Mouse (Mus musculus): ENCODE measurements around the gene Fbxw21. TPM values are rescaled to one million over a fixed set of nuclear protein-coding genes. Genes with fewer than 3 reads are reported as not detected.
"Not testable (repeated sequence)": the region's sequence is repeated elsewhere in the genome, so short reads cannot be mapped to it uniquely, and the experiment has no call there.

Fbxw21 gene
- total RNA-seq (2018; cell fraction: chromatin; rRNA removed): not detected
- total RNA-seq (2018; cell fraction: cytosol; rRNA removed): not detected
- not detected for total RNA-seq (2018; cell fraction: nucleus; rRNA removed)
- not detected in 3 replicates for polyA plus RNA-seq (2018)

DNA sequence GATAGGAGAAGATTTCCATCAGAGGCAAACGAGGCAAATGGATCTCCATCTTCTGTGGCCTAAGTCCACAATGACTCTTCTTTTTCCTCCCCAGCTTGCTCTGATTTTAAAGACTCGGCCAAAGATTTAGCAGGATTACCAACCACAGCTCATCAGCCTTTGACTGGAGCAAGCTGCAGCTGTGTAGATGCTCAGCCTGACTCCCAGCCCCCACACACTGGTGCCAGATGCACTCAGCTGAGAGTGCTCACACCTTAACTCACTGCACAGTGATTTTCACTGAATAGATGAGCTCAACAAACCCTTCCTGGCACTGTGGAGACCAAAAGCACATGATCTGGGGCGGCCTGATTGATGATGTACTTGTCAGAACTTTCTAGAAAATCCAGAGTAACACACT lies at the start of gene Fbxw21:
Gene Fbxw21, minus strand, starts transcription at position 101 of the 400 bp plus-strand sequence.
- no peak within 1 kb of the TSS for H3K4me3 ChIP-seq (ENCODE audit: inconsistent target)
- WGBS (ENCODE audit: missing documents): 84% methylated on average over 3 of the region's 3 CpGs
- H3K36me3 ChIP-seq (ENCODE audit: inconsistent target): no peaks in the 10 kb centered on the region
- no peak within 1 kb of the TSS for H3K27ac ChIP-seq
- H3K79me2 ChIP-seq (ENCODE audit: inconsistent target): no peaks in the 10 kb centered on the region

DNA sequence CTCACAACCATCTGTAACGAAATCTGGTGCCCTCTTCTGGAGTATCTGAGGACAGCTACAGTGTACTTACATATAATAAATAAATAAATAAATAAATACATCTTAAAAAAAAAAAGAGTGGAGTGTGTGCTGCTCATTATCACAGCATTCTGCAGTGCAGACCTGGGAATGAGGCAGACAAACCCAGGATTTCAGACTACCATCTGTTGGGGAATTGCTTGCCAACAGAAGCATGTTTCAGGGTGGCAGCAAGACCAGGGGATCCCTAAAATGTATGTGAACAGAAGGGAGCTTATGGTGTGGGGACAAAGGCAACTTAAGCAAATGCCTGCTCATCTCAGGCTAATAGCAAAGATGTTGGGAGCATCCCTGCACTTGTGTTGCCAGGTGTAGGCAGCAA lies 39.5 kb upstream of the Fbxw21 start:
- not testable (repeated sequence) for H3K4me3 ChIP-seq (ENCODE audit: inconsistent target); H3K27ac ChIP-seq; H3K79me2 ChIP-seq (ENCODE audit: inconsistent target); H3K36me3 ChIP-seq (ENCODE audit: inconsistent target)
- 50% methylated on average over 1 of the region's 1 CpGs for WGBS (ENCODE audit: missing documents)

DNA sequence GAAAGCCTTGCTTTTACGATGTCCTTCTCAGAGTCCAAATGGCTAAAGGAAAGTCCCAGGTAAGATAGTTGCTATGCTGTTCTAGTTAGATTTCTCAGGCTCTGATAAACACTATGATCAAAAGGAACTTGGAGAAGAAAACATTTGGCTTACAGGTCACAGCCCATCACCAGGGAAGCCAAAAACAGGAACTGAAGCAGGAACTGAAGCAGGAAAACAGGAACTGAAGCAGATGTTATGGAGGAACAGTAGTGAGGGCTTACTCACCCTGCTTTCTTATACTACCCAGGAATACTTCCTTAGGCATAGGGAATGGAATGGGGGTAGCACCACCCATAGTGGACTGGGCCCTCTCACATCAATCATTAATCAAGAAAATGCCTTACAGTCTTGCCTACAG lies 38.5 kb upstream of the Fbxw21 start:
- Histone ChIP-seq H3K79me2 (ENCODE audit: inconsistent target) (no peaks in the 10 kb centered on the region), H3K36me3 (ENCODE audit: inconsistent target) (no peaks in the 10 kb centered on the region), H3K4me3 (ENCODE audit: inconsistent target) (no peak overlapping the region), H3K27ac (no peak overlapping the region)
- 100% methylated on average over 1 of the region's 1 CpGs for WGBS (ENCODE audit: missing documents)

DNA sequence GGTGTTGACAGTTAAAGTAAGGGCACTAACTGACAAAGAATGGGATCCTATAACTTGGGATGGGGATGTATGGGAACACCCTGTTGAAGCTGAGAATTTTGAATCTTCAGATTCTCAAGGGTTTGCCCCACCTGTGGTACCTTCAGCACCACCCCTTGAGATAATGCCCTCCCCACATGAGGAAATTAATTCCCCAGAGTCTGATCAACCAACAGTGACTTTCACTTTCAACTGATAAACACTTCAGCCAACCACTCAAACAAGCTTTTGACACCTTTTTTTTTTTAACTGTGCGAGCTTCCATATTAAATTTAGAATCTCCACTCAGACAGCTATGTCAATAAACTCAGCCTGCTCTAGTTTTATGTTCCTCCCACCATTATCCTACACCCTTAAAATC lies 37.5 kb upstream of the Fbxw21 start:
- Histone ChIP-seq H3K79me2 (ENCODE audit: inconsistent target) (no peaks in the 10 kb centered on the region), H3K27ac (no peak overlapping the region), H3K36me3 (ENCODE audit: inconsistent target) (no peaks in the 10 kb centered on the region), H3K4me3 (ENCODE audit: inconsistent target) (no peak overlapping the region)
- WGBS (ENCODE audit: missing documents): 89% methylated on average over 1 of the region's 1 CpGs

DNA sequence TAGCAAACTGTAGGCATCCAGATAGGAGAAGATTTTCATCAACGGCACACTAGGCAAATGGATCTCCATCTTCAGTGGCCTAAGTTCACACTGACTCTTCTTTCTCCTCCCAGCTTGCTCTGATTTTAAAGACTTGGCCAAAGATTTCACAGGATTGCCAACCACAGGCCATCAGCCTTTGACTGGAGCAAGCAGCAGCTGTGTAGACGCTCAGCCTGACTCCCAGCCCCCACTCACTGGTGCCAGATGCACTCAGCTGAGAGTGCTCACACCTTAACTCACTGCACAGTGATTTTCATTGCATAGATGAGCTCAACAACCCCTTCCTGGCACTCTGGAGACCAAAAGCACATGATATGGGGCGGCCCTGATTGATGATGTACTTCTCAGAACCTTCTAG lies 34.0 kb upstream of the Fbxw21 start, which contains the start of gene Fbxw13:
Gene Fbxw13, minus strand, starts transcription at position 101 of the 400 bp plus-strand sequence.
- not testable (repeated sequence) for H3K4me3 ChIP-seq (ENCODE audit: inconsistent target); H3K36me3 ChIP-seq (ENCODE audit: inconsistent target); H3K79me2 ChIP-seq (ENCODE audit: inconsistent target); H3K27ac ChIP-seq
- 91% methylated on average over 3 of the region's 3 CpGs for WGBS (ENCODE audit: missing documents)

DNA sequence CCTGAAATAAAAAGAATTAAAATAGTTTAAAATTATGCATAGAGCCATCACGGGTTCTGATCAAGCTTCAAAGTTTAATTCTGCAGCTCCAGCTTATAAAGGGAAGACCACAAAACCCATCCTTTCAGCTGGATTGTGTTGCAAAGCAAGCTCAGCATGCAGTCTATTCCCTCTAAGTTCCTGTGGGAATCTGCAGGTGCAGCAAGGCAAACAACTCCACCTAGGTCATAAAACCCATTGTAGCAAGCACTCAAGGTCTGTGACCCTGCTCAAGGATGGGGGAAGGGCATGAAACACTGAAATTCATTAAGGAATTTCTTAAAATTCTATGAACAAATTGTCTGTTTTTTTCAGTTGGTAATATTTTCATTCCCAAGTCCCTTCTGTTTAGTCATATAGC lies 15.4 kb upstream of the Fbxw21 start:
- no peaks in the 10 kb centered on the region for H3K36me3 ChIP-seq (ENCODE audit: inconsistent target)
- no peaks in the 10 kb centered on the region for H3K79me2 ChIP-seq (ENCODE audit: inconsistent target)
- H3K4me3 ChIP-seq (ENCODE audit: inconsistent target): no peak overlapping the region
- WGBS (ENCODE audit: missing documents): 87% methylated on average over 1 of the region's 1 CpGs
- H3K27ac ChIP-seq: no peak overlapping the region

DNA sequence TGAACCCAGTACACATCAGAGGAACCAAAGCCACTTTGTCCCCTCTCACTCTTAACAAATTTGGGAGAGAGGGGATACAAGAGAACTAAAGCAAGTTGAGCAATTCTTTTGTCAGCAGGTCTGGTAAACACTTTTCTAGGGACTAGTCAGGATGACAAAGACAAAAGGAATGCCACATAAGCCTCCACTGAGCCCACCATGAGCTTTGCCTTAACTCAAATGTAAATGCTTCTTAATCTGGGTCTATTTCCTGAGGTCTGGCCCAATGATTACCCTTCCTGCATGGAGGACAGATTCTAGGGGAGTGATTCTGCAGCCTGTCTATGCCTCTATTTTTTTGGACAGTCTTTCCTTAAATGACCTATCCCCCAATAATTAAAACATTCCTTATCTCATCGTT lies 14.5 kb upstream of the Fbxw21 start:
- WGBS (ENCODE audit: missing documents): 83% methylated on average over 1 of the region's 1 CpGs
- no peaks in the 10 kb centered on the region for H3K79me2 ChIP-seq (ENCODE audit: inconsistent target)

DNA sequence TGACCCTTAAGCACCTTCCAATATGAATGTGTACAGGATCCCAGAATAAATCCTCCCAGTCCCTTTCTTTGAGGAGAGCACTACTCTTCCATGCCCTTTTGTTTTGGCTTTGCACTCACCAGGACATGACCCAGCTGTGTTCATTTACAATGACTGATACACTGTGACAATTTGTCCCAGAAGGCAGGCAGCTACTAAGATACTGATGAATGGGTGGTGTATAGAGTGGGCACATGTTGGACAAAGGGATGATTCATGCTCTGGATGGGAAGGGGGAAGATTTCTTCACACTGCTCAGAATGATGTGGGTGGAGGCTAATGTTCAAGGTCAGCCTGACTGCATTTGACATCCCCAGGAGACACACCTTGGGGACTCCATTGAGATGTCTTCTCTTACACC lies 5.5 kb upstream of the Fbxw21 start:
- Histone ChIP-seq H3K4me3 (ENCODE audit: inconsistent target) (no peak overlapping the region), H3K79me2 (ENCODE audit: inconsistent target) (no peaks in the 10 kb centered on the region)

More for the DNA sequence above, 14.5 kb upstream of the Fbxw21 start:
- Histone ChIP-seq H3K27ac (no peak overlapping the region), H3K36me3 (ENCODE audit: inconsistent target) (no peaks in the 10 kb centered on the region), H3K4me3 (ENCODE audit: inconsistent target) (no peak overlapping the region)

DNA sequence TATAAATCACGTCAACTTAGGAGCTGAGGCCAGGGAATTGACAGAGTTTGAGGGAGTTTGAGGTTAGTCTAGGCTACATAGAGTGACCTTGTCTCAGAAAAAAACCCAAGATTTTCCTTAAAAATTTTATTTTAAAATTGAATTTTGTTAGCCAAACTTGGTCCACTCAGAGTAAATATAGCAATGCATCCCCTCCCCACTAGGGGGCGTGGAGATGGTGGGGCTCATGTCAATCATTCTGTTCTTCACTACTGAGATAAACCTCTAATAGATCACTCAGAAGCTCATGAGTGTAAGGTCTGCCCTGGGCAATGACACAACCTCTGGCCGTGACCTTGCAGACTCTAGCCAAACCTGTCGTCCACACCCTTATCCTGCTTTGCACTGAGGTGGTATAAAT lies 21.4 kb downstream of the Fbxw21 start:
- not testable (repeated sequence) for H3K79me2 ChIP-seq (ENCODE audit: inconsistent target); H3K36me3 ChIP-seq (ENCODE audit: inconsistent target); H3K4me3 ChIP-seq (ENCODE audit: inconsistent target); H3K27ac ChIP-seq
- WGBS (ENCODE audit: missing documents): 84% methylated on average over 3 of the region's 4 CpGs

More for the DNA sequence above, 5.5 kb upstream of the Fbxw21 start:
- Histone ChIP-seq H3K27ac (no peak overlapping the region), H3K36me3 (ENCODE audit: inconsistent target) (no peaks in the 10 kb centered on the region)

DNA sequence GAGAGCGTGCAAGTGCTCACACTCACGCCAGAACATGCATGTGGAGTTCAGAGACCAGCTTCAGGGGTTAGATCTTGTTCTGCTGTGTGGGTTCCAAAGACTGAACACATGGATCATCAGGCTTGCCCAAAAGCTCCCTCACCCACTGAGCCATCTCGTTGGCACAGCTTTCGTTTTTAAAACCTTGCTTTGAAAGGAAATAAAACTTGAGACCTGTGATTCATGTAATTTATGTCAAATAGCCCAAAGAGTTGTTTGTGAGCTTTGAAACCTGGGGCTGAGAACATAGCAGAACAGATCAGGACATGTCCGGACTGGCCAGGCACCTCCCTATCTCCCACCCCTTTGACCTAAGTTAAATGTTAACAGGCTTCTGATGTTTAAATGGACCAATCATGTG lies 31.8 kb downstream of the Fbxw21 start:
- WGBS (ENCODE audit: missing documents): 81% methylated on average over 5 of the region's 5 CpGs
- Histone ChIP-seq H3K36me3 (ENCODE audit: inconsistent target) (no peaks in the 10 kb centered on the region), H3K27ac (no peak overlapping the region), H3K4me3 (ENCODE audit: inconsistent target) (no peak overlapping the region), H3K79me2 (ENCODE audit: inconsistent target) (no peaks in the 10 kb centered on the region)

DNA sequence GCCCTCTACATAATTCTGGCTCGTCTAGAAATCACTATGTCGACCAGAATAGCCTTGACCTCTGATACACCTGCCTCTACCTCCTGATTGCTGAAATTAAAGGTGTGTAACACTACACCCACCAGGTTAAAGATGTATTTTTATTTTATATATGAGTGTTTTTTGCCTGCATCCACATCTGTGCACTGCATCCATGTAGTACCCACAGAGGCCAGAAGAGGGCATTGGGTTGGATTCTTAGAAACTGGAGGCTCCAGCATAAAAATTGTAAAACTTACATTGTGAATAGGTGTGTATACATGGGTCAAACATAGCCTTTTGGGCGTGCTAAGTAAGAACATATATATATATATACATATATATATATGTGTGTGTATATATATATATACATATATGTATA lies 33.6 kb downstream of the Fbxw21 start:
- H3K27ac ChIP-seq: no peak overlapping the region
- no peaks in the 10 kb centered on the region for H3K79me2 ChIP-seq (ENCODE audit: inconsistent target)
- H3K4me3 ChIP-seq (ENCODE audit: inconsistent target): no peak overlapping the region
- WGBS (ENCODE audit: missing documents): 57% methylated on average over 2 of the region's 3 CpGs
- H3K36me3 ChIP-seq (ENCODE audit: inconsistent target): no peaks in the 10 kb centered on the region

DNA sequence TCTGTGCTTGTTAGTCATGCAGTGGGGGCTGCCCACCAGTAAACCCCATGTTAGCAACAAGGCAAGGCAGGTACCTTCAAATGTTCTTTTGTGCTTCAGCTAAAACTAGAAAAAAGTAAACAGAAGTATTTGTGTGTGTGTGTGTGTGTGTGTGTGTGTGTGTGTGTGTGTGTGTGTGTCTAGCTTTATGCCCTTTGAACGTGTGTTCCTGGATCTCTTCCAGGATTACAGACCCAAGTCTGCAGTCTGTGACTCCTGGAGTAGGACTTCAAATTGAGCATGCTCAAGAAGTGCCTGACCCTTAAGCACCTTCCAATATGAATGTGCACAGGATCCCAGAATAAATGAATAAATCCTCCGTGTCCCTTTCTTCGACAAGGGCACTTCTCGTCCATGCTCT lies 34.8 kb downstream of the Fbxw21 start:
- 40% methylated on average over 1 of the region's 4 CpGs for WGBS (ENCODE audit: missing documents)
- H3K79me2 ChIP-seq (ENCODE audit: inconsistent target): no peaks in the 10 kb centered on the region
- no peak overlapping the region for H3K4me3 ChIP-seq (ENCODE audit: inconsistent target)
- H3K27ac ChIP-seq: no peak overlapping the region
- no peaks in the 10 kb centered on the region for H3K36me3 ChIP-seq (ENCODE audit: inconsistent target)

DNA sequence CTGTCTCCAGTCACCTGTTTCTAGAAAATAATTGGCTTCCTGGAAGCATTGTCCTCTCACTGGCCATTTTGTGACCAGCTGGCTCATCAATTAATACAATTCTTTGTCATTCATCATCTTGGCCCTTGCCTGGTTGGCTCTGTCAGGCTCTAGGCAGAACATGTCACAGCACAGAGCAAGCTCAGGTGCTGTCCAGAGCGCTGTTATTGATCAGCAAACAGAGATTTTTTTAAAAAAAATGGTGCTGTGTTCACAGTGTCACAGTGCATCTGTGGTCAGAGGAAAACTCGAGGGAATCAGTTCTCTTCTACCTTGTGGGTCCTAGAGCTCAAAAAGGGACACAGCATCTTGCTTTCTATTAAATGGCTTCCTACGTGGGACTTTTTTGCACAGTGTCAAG lies 36.4 kb downstream of the Fbxw21 start:
- H3K27ac ChIP-seq: no peak overlapping the region
- 76% methylated on average over 3 of the region's 3 CpGs for WGBS (ENCODE audit: missing documents)

DNA sequence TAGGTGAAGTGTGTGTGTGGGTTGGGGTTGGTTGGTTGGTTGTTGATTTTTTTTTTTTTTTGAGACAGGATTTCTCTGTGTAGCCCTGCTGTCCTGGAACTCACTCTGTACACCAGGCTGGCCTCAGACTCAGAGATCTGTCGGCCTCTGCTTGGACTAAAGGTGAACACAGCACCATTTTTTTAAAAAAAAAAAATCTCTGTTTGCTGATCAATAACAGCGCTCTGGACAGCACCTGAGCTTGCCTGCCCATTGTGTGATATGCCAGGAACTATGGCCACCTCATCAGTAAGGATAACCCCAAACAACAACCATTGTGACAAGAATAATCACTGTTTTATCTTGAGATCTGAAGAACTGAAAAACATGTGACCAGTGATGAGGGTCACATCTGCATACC lies 36.8 kb downstream of the Fbxw21 start:
- Histone ChIP-seq H3K36me3 (ENCODE audit: inconsistent target) (no peaks in the 10 kb centered on the region), H3K4me3 (ENCODE audit: inconsistent target) (no peak overlapping the region), H3K79me2 (ENCODE audit: inconsistent target) (no peaks in the 10 kb centered on the region), H3K27ac (no peak overlapping the region)
- WGBS (ENCODE audit: missing documents): 100% methylated on average over 2 of the region's 2 CpGs

More for the DNA sequence above, 36.4 kb downstream of the Fbxw21 start:
- H3K79me2 ChIP-seq (ENCODE audit: inconsistent target): no peaks in the 10 kb centered on the region
- H3K36me3 ChIP-seq (ENCODE audit: inconsistent target): no peaks in the 10 kb centered on the region
- H3K4me3 ChIP-seq (ENCODE audit: inconsistent target): no peak overlapping the region

DNA sequence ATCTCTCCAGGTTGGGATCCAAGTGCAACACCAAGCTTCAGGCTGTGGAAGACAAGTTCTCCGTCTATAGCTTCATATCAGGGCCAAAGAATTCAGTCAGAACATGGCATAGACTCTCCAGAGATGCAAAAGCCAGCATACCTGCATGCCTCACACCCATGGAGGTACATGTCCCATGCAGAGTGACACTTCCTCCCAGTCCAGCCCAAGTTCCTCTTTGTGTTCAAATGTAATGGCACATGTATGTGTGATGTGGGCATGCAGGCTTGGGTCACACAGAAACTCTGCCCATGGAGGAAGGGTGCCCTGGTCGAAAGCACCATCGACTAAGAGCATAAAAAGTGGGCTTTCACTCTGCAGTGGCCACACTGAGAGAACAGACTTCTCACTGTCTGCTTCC lies 37.7 kb downstream of the Fbxw21 start:
- Histone ChIP-seq H3K36me3 (ENCODE audit: inconsistent target) (no peaks in the 10 kb centered on the region), H3K27ac (no peak overlapping the region), H3K4me3 (ENCODE audit: inconsistent target) (no peak overlapping the region), H3K79me2 (ENCODE audit: inconsistent target) (no peaks in the 10 kb centered on the region)
- 85% methylated on average over 3 of the region's 3 CpGs for WGBS (ENCODE audit: missing documents)

DNA sequence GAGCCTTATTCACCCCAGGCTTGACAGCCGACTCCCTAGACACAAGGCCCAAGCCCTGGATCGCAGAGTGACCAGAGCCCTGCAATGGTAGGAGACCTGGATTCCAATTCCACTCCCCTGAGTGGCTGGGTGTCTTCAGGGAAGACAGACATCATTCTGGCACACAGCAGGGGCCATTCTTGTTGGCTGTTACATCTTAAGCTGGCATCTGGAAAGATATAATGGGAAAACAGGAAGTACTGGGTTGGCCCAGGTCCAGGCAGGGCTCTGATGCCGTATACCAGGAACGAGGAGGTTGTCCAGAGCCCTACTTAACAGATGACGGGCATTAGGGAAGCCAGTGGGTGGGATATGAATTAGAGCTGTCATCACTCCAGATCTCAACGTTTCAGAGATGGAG lies 38.6 kb downstream of the Fbxw21 start:
- no peak overlapping the region for H3K4me3 ChIP-seq (ENCODE audit: inconsistent target)
- WGBS (ENCODE audit: missing documents): 31% methylated on average over 6 of the region's 6 CpGs
- no peaks in the 10 kb centered on the region for H3K36me3 ChIP-seq (ENCODE audit: inconsistent target)
- no peaks in the 10 kb centered on the region for H3K79me2 ChIP-seq (ENCODE audit: inconsistent target)
- no peak overlapping the region for H3K27ac ChIP-seq
